Mouse (Mus musculus) hindbrain, embryonic 11.5 days (tissue): ENCODE measurements at regions not wholly inside any gene's neighbourhood (a gene's known extent, or its start where the extent isn't known, plus 50 kb on each side); places are given as distances from the start of the nearest gene placed in this dataset.

ENCODE experiments used
- ATAC-seq: fragments of 200-750 bp; cut with Nextera tagmentation; 2 replicates; pipeline ENCODE4 v1.8.0; 2017; ENCODE audit warnings: mild to moderate bottlenecking, moderate TSS enrichment, moderate library complexity; ENCODE audit not compliant: low FRiP score
- DNase-seq: peaks from one replicate; pipeline ENCODE4 v3.0.0-alpha.2; 2015; ENCODE audit warnings: low spot score
- H3K27ac ChIP-seq: fragments of 300-500 bp; sonication (generic); 2 replicates; pipeline ENCODE4 v1.5.1; 2014; ENCODE audit warnings: mild to moderate bottlenecking, low read depth, low read length
- H3K27me3 ChIP-seq: fragments of 300-500 bp; sonication (generic); 2 replicates; pipeline ENCODE4 v1.6.1; 2014; ENCODE audit warnings: mild to moderate bottlenecking, low read length, moderate library complexity, mixed read lengths; ENCODE audit not compliant: control insufficient read depth, insufficient read depth
- H3K36me3 ChIP-seq: fragments of 300-500 bp; sonication (generic); 2 replicates; pipeline ENCODE4 v1.6.1; 2014; ENCODE audit warnings: mild to moderate bottlenecking, low read length, moderate library complexity, mixed read lengths; ENCODE audit not compliant: control insufficient read depth, insufficient read depth
- H3K4me1 ChIP-seq: fragments of 300-500 bp; sonication (generic); replicated peaks from 2 replicates; pipeline ENCODE4 v1.6.1; 2014; ENCODE audit warnings: low read length, mixed read lengths; ENCODE audit not compliant: control insufficient read depth, insufficient read depth
- H3K4me2 ChIP-seq: fragments of 300-500 bp; sonication (generic); replicated peaks from 2 replicates; pipeline ENCODE4 v1.6.1; 2014; ENCODE audit warnings: mild to moderate bottlenecking, low read depth, low read length
- H3K4me3 ChIP-seq: fragments of 300-500 bp; sonication (generic); 2 replicates; pipeline ENCODE4 v1.5.1; 2014; ENCODE audit warnings: low read depth, low read length
- H3K9ac ChIP-seq: fragments of 300-500 bp; sonication (generic); 2 replicates; pipeline ENCODE4 v1.6.1; 2014; ENCODE audit warnings: low read depth, low read length
- H3K9me3 ChIP-seq: fragments of 300-500 bp; sonication (generic); 2 replicates; pipeline ENCODE4 v1.6.1; 2016; ENCODE audit warnings: low read length; ENCODE audit not compliant: control insufficient read depth
- WGBS: fragments of 180-500 bp; shearing (Covaris S2); extraction: QIAGEN DNeasy Blood & Tissue Kit; methylation state at CpG from one replicate; pipeline ENCODE4 v1.1.7; 2014; 5-methylcytosine and 5-hydroxymethylcytosine counted together

GRCm38 (mm10) chr2:51439047-51439446, 188.3 kb upstream of the Tas2r134 start:
- Histone ChIP-seq H3K36me3 (no peaks in the 10 kb centered on the region), H3K9me3 (no peaks in the 10 kb centered on the region), H3K27me3 (no peaks in the 10 kb centered on the region), H3K27ac (no peak overlapping the region), H3K9ac (no peak overlapping the region), H3K4me3 (no peak overlapping the region), H3K4me2 (no peak overlapping the region), H3K4me1 (no peaks in the 10 kb centered on the region)
- DNase-seq (no peak), ATAC-seq (no peak)
- WGBS = 67% methylated on average over 1 of the region's 1 CpGs

GRCm38 (mm10) chr2:51436590-51436989, 190.7 kb upstream of the Tas2r134 start:
- no peak for ATAC-seq
- no peaks in the 10 kb centered on the region for H3K4me1 ChIP-seq
- DNase-seq = peak; percentile 66

GRCm38 (mm10) chr2:51431564-51431963, 195.7 kb upstream of the Tas2r134 start:
- no peak overlapping the region for H3K4me3 ChIP-seq
- ATAC-seq (no peak), DNase-seq (no peak)
- H3K4me1 ChIP-seq = no peaks in the 10 kb centered on the region
- H3K9ac ChIP-seq = no peak overlapping the region
- WGBS = 87% methylated on average over 3 of the region's 3 CpGs
- H3K27ac ChIP-seq = no peak overlapping the region
- H3K4me2 ChIP-seq = no peak overlapping the region
- no peaks in the 10 kb centered on the region for H3K36me3 ChIP-seq
- H3K27me3 ChIP-seq = no peaks in the 10 kb centered on the region
- H3K9me3 ChIP-seq = no peaks in the 10 kb centered on the region

More at GRCm38 (mm10) chr2:51436590-51436989, 190.7 kb upstream of the Tas2r134 start:
- Histone ChIP-seq H3K9me3 (no peaks in the 10 kb centered on the region), H3K27me3 (no peaks in the 10 kb centered on the region), H3K4me2 (no peak overlapping the region), H3K9ac (no peak overlapping the region), H3K4me3 (no peak overlapping the region), H3K36me3 (no peaks in the 10 kb centered on the region), H3K27ac (no peak overlapping the region)
- 38% methylated on average over 3 of the region's 3 CpGs for WGBS

- Histone ChIP-seq H3K4me2 (no peak overlapping the region), H3K9ac (no peak overlapping the region), H3K9me3 (no peaks in the 10 kb centered on the region), H3K27ac (no peak overlapping the region), H3K4me3 (no peak overlapping the region), H3K27me3 (no peaks in the 10 kb centered on the region), H3K4me1 (no peaks in the 10 kb centered on the region), H3K36me3 (no peaks in the 10 kb centered on the region)
- ATAC-seq = no peak
- DNase-seq = no peak
- 84% methylated on average over 5 of the region's 5 CpGs for WGBS
Observed at GRCm38 (mm10) chr2:51429716-51430115, 197.6 kb upstream of the Tas2r134 start.

GRCm38 (mm10) chr2:51422442-51422841, 204.9 kb upstream of the Tas2r134 start:
- no peak overlapping the region for H3K27ac ChIP-seq
- no peaks in the 10 kb centered on the region for H3K9me3 ChIP-seq
- no peaks in the 10 kb centered on the region for H3K27me3 ChIP-seq
- WGBS = 52% methylated on average over 6 of the region's 6 CpGs
- no peak overlapping the region for H3K4me3 ChIP-seq
- no peaks in the 10 kb centered on the region; the same call in 1 of the 2 replicates for H3K4me1 ChIP-seq
- DNase-seq (no peak), ATAC-seq (no peak)
- no peak overlapping the region for H3K9ac ChIP-seq
- no peak overlapping the region for H3K4me2 ChIP-seq
- H3K36me3 ChIP-seq = no peaks in the 10 kb centered on the region

GRCm38 (mm10) chr2:51417908-51418690, 209.2 kb upstream of the Tas2r134 start:
- no peak for ATAC-seq
- WGBS = 80% methylated on average over 10 of the region's 10 CpGs

GRCm38 (mm10) chr2:51388390-51388789, 238.9 kb upstream of the Tas2r134 start:
- DNase-seq (no peak), ATAC-seq (no peak)
- H3K4me3 ChIP-seq = no peak overlapping the region
- H3K27me3 ChIP-seq = no peaks in the 10 kb centered on the region
- no peak overlapping the region for H3K9ac ChIP-seq
- H3K9me3 ChIP-seq = no peaks in the 10 kb centered on the region
- no peaks in the 10 kb centered on the region for H3K36me3 ChIP-seq
- H3K4me2 ChIP-seq = no peak overlapping the region
- H3K27ac ChIP-seq = no peak overlapping the region
- 90% methylated on average over 9 of the region's 9 CpGs for WGBS
- H3K4me1 ChIP-seq = no peaks in the 10 kb centered on the region

More at GRCm38 (mm10) chr2:51417908-51418690, 209.2 kb upstream of the Tas2r134 start:
- Histone ChIP-seq H3K4me2 (no peak overlapping the region), H3K9me3 (no peaks in the 10 kb centered on the region), H3K4me3 (no peak overlapping the region), H3K4me1 (no peaks in the 10 kb centered on the region; the same call in 1 of the 2 replicates), H3K27me3 (no peaks in the 10 kb centered on the region), H3K9ac (no peak overlapping the region), H3K27ac (no peak overlapping the region), H3K36me3 (no peaks in the 10 kb centered on the region)
- no peak for DNase-seq

GRCm38 (mm10) chr2:51387136-51387535, 238.2 kb upstream of the Rnd3 start:
- 74% methylated on average over 1 of the region's 1 CpGs for WGBS
- H3K9me3 ChIP-seq = no peaks in the 10 kb centered on the region
- ATAC-seq (no peak), DNase-seq (no peak)
- H3K4me2 ChIP-seq = no peak overlapping the region
- H3K4me1 ChIP-seq = no peaks in the 10 kb centered on the region
- H3K4me3 ChIP-seq = no peak overlapping the region
- H3K27me3 ChIP-seq = no peaks in the 10 kb centered on the region
- no peak overlapping the region for H3K9ac ChIP-seq
- no peak overlapping the region for H3K27ac ChIP-seq
- H3K36me3 ChIP-seq = no peaks in the 10 kb centered on the region

GRCm38 (mm10) chr2:51376597-51376996, 227.7 kb upstream of the Rnd3 start:
- WGBS = 91% methylated on average over 4 of the region's 4 CpGs
- H3K36me3 ChIP-seq = no peaks in the 10 kb centered on the region

More at GRCm38 (mm10) chr2:51376597-51376996, 227.7 kb upstream of the Rnd3 start:
- H3K4me2 ChIP-seq = no peak overlapping the region
- no peaks in the 10 kb centered on the region for H3K4me1 ChIP-seq
- H3K27me3 ChIP-seq = no peaks in the 10 kb centered on the region
- H3K27ac ChIP-seq = no peak overlapping the region
- ATAC-seq (no peak), DNase-seq (no peak)
- H3K4me3 ChIP-seq = no peak overlapping the region
- H3K9me3 ChIP-seq = no peaks in the 10 kb centered on the region
- H3K9ac ChIP-seq = no peak overlapping the region
